In genomic region chr15:74258610-74259009, GRCm38 (mm10) we compare ENCODE assay signal across 11 mouse cellular contexts.
A peak's percentile ranks its signal among the peaks of the same experiment; 100 is the strongest.
DNase-seq lines count a peak whose midpoint lies in the region; ATAC-seq lines count a peak whose summit lies in the region.
"Had no signal": no experiment of that assay in that cellular context is flagged by ENCODE, and none has a peak within 500 bp of the region (broad histone marks: within the 10 kb centered on the region; RNA-seq: fewer than 3 reads in every experiment).

No protein-coding gene starts in this region.

- ATAC-seq in frontal cortex, adult (ENCODE audit: low TSS enrichment) = peak; percentile 68
- ATAC-seq: CD4-positive, CD25-positive, alpha-beta regulatory T cell, adult 4 months; intestine, embryonic 15.5 days had no signal

- DNase-seq in ZHBTc4 (ENCODE audit: low read depth, low spot score) (peak; percentile 20), MN1 (ENCODE audit: low spot score) (no peak), liver (no peak)
- peak; percentile 36 to 45 for DNase-seq in layer of hippocampus, postnatal 14 days (ENCODE audit: low spot score in 2 of 2)
- peak; percentile 44 for DNase-seq in right cerebral cortex, adult 18-20 months
- DNase-seq in thymus, postnatal 36 days = no peak
- DNase-seq: kidney, postnatal 14 days; thymus, adult 2 months had no signal

Comparison
In these comparisons a context has a peak if more than half of its experiments do, and no peak if none do; other contexts are left out.
1. DNase-seq: peak in ZHBTc4 (single experiment), layer of hippocampus, postnatal 14 days (2 of 2) and right cerebral cortex, adult 18-20 months (single experiment); none in MN1 (single experiment), liver (single experiment) and thymus, postnatal 36 days (0 of 2).